Mouse (Mus musculus): ENCODE data around the gene Ifi27.
"Not testable (repeated sequence)": the region's sequence is repeated elsewhere in the genome, so short reads cannot be mapped to it uniquely, and the experiment has no call there.

The Ifi27 gene

GRCm38 (mm10) chr12:103453361-103453760 lies 19.4 kb downstream of the Ifi27 start:
- in situ Hi-C loops (cut with MboI, MseI), result no loop called here

GRCm38 (mm10) chr12:103456727-103457126 lies 22.7 kb downstream of the Ifi27 start:
- in situ Hi-C loops (cut with MboI, MseI), result not testable (repeated sequence)

- in situ Hi-C loops (cut with MboI, MseI), result no loop called here
Observed at GRCm38 (mm10) chr12:103457140-103457539, 23.1 kb downstream of the Ifi27 start, which contains the start of gene Ifi27l2b. Gene Ifi27l2b (minus strand): TSS chr12:103457223.

GRCm38 (mm10) chr12:103474481-103474880 lies 40.5 kb downstream of the Ifi27 start:
- in situ Hi-C loops (cut with MboI, MseI), result no loop called here

- in situ Hi-C loops (cut with MboI, MseI), result no loop called here
Observed at GRCm38 (mm10) chr12:103476779-103477389, 42.9 kb downstream of the Ifi27 start.

GRCm38 (mm10) chr12:103477461-103478015 lies 43.5 kb downstream of the Ifi27 start:
- in situ Hi-C loops (cut with MboI, MseI), result no loop called here

- in situ Hi-C loops (cut with MboI, MseI), result no loop called here
Observed at GRCm38 (mm10) chr12:103481671-103482070, 47.7 kb downstream of the Ifi27 start.

- in situ Hi-C loops (cut with MboI, MseI), result no loop called here
Observed at GRCm38 (mm10) chr12:103482781-103483180, 48.8 kb downstream of the Ifi27 start.

GRCm38 (mm10) chr12:103484200-103484972 lies 50.4 kb downstream of the Ifi27 start:
- in situ Hi-C loops (cut with MboI, MseI), result not testable (repeated sequence)

- in situ Hi-C loops (cut with MboI, MseI), result no loop called here
Observed at GRCm38 (mm10) chr12:103486726-103487125, 52.7 kb downstream of the Ifi27 start.

- in situ Hi-C loops (cut with MboI, MseI), result no loop called here
Observed at GRCm38 (mm10) chr12:103487276-103487675, 53.3 kb downstream of the Ifi27 start.

- in situ Hi-C loops (cut with MboI, MseI), result no loop called here
Observed at GRCm38 (mm10) chr12:103487750-103488149, 53.7 kb downstream of the Ifi27 start.
